Mouse (Mus musculus): ENCODE results near the gene Hist2h3c2.
"Not testable (repeated sequence)": the region's sequence is repeated elsewhere in the genome, so short reads cannot be mapped to it uniquely, and the experiment has no call there.

Gene Hist2h3c2

GRCm38 (mm10) chr3:96236834-96237334 is 2.0 kb downstream of the Hist2h3c2 start:
- DNase-seq (ENCODE audit: extremely low spot score, low read depth, low spot score) = no peak

GRCm38 (mm10) chr3:96235836-96236235 is 3.1 kb downstream of the Hist2h3c2 start:
- DNase-seq (ENCODE audit: extremely low spot score, low read depth, low spot score) = no peak

- no peak for DNase-seq (ENCODE audit: extremely low spot score, low read depth, low spot score)
Observed at GRCm38 (mm10) chr3:96234914-96235313, 4.0 kb downstream of the Hist2h3c2 start.

- no peak for DNase-seq (ENCODE audit: extremely low spot score, low read depth, low spot score)
Observed at GRCm38 (mm10) chr3:96231758-96232120, 7.2 kb downstream of the Hist2h3c2 start.

GRCm38 (mm10) chr3:96230910-96231757 is 7.8 kb downstream of the Hist2h3c2 start:
- no peak for DNase-seq (ENCODE audit: extremely low spot score, low read depth, low spot score)

GRCm38 (mm10) chr3:96230404-96230803 is 8.5 kb downstream of the Hist2h3c2 start:
- no peak for DNase-seq (ENCODE audit: extremely low spot score, low read depth, low spot score)

- no peak for DNase-seq (ENCODE audit: extremely low spot score, low read depth, low spot score)
Observed at GRCm38 (mm10) chr3:96228828-96229227, 10.1 kb downstream of the Hist2h3c2 start.

GRCm38 (mm10) chr3:96226695-96227648 is 12.0 kb downstream of the Hist2h3c2 start:
- DNase-seq (ENCODE audit: extremely low spot score, low read depth, low spot score) = no peak

- no peak for DNase-seq (ENCODE audit: extremely low spot score, low read depth, low spot score)
Observed at GRCm38 (mm10) chr3:96225421-96225820, 13.5 kb downstream of the Hist2h3c2 start.

GRCm38 (mm10) chr3:96222774-96223173 is 16.2 kb downstream of the Hist2h3c2 start:
- DNase-seq (ENCODE audit: extremely low spot score, low read depth, low spot score) = no peak

- no peak for DNase-seq (ENCODE audit: extremely low spot score, low read depth, low spot score)
Observed at GRCm38 (mm10) chr3:96221640-96222038, 17.3 kb downstream of the Hist2h3c2 start.

- DNase-seq (ENCODE audit: extremely low spot score, low read depth, low spot score) = peak; percentile 90
Observed at GRCm38 (mm10) chr3:96220765-96221639, 17.9 kb downstream of the Hist2h3c2 start, which contains the start of the genes Hist2h2ac and Hist2h2be. Gene Hist2h2ac (minus strand): TSS chr3:96220880. Gene Hist2h2be (plus strand): TSS chr3:96221119.

GRCm38 (mm10) chr3:96220131-96220764 is 18.7 kb downstream of the Hist2h3c2 start:
- DNase-seq (ENCODE audit: extremely low spot score, low read depth, low spot score) = not testable (repeated sequence)

GRCm38 (mm10) chr3:96219661-96220130 is 19.2 kb downstream of the Hist2h3c2 start, which contains the start of the genes Bola1 and Hist2h2ab:
Gene Bola1 (minus strand): TSS chr3:96219709.
Gene Hist2h2ab (plus strand): TSS chr3:96219865.
- peak; percentile 90 for DNase-seq (ENCODE audit: extremely low spot score, low read depth, low spot score)

GRCm38 (mm10) chr3:96219191-96219641 is 19.7 kb downstream of the Hist2h3c2 start:
- no peak for DNase-seq (ENCODE audit: extremely low spot score, low read depth, low spot score)

- no peak for DNase-seq (ENCODE audit: extremely low spot score, low read depth, low spot score)
Observed at GRCm38 (mm10) chr3:96209242-96209641, 29.7 kb downstream of the Hist2h3c2 start.

- no peak for DNase-seq (ENCODE audit: extremely low spot score, low read depth, low spot score)
Observed at GRCm38 (mm10) chr3:96207819-96208218, 31.1 kb downstream of the Hist2h3c2 start.

- DNase-seq (ENCODE audit: extremely low spot score, low read depth, low spot score) = no peak
Observed at GRCm38 (mm10) chr3:96199731-96200130, 39.2 kb downstream of the Hist2h3c2 start.

GRCm38 (mm10) chr3:96198601-96199251 is 40.2 kb downstream of the Hist2h3c2 start:
- DNase-seq (ENCODE audit: extremely low spot score, low read depth, low spot score) = not testable (repeated sequence)

All from hindlimb bud, embryonic 11.5 days (tissue).